Mouse (Mus musculus) Muller cell, postnatal 12 days (primary cell): ENCODE data around the gene Sumo1.

ENCODE experiments used
- DNase-seq: peaks from one replicate; pipeline ENCODE4 v3.0.0-alpha.2; 2015; ENCODE audit errors: inconsistent ontology term

The Sumo1 gene

GRCm38 (mm10) chr1:59550996-59551395 is 119.6 kb downstream of the Sumo1 start:
- no peak for DNase-seq

DNA sequence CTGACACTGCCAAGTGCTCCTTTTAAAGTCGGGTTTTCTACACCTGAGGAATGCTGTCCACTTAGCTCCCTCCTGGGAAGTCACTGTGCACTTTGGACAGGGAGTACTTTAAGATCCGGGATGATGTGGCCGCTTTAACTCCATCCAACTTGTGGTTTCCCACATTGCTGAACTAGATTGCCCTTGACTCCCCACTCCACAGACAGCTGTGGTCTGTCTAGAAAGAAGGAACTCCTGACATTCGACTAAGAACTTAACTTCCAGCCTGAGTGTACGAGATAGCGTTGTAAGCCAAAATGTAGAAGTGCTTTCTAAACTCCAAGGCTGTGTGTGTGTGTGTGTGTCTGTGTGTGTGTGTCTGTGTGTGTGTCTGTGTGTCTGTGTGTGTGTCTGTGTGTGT is 120.4 kb downstream of the Sumo1 start:
- DNase-seq = no peak

GRCm38 (mm10) chr1:59549036-59549675 is 121.5 kb downstream of the Sumo1 start:
- no peak for DNase-seq

GRCm38 (mm10) chr1:59548486-59548885 is 122.1 kb downstream of the Sumo1 start:
- DNase-seq = no peak

- DNase-seq = no peak
These were observed 126.7 kb downstream of the Sumo1 start for GRCm38 (mm10) chr1:59543911-59544310.

DNA sequence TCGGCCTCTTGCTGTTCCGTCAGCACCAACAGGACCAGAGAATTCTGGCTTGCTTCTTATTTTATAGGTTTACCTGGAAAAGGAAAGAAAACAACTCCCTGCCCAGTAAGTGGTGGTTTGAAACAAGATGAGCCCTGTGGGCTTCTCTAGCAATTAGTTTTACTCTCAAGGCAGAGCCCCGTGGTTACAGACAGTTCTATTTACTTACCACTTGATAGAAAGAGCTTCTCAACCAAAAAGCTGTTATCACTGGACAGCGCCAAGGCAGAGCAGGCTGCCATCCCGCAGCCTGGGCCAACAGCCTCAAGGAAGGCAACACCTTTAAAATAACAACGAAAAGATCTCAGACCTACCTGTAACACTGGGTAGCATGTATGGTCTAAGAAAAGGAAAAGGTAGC is 128.4 kb downstream of the Sumo1 start:
- no peak for DNase-seq

DNA sequence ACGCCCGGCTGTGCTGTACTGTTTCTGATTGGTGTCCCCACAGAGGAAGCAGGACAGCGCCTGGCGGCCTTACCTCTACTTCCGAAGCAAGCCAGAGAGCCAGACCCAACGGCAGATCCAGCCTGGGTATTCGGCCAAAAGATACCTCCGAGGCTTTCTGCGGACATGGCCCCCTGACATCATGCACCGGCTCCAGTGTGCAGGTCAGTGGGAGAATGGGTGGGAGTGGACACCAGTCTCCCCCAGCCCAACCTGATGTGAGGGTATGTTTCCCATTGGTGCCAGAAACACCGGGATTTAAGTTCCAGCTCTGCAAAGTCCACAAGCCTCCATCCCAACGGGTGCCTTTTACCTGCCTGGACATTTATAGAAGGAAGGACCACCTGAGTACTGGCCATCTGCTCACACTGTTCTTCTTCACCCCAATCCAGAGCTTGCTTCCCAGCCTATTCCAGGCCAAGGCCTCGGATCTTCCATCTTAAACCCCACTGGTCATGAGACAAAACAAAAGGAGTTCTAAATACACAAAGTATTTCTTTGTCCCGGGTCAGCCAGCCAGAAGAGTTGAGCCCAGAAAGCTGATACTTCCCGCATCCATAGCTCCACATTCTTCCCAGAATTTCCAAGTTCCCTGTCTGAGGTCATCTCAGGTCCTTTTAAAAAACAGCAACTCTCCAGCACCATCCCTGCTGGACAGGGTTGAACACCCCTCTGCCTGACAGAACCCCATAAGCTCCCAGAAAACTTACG is 129.2 kb downstream of the Sumo1 start:
- DNase-seq = peak; percentile 70

- no peak for DNase-seq
These were observed 130.0 kb downstream of the Sumo1 start for GRCm38 (mm10) chr1:59540537-59541148.

- DNase-seq = no peak
These were observed 132.3 kb downstream of the Sumo1 start for GRCm38 (mm10) chr1:59538381-59538780.
